Mouse (Mus musculus) forebrain, embryonic 16.5 days (tissue): ENCODE measurements around the gene Man1c1. TPM values are rescaled to one million over a fixed set of nuclear protein-coding genes. Genes with fewer than 3 reads are reported as not detected.

Experiments
- ATAC-seq: fragments of 200-750 bp; cut with Nextera tagmentation; 2 replicates; pipeline ENCODE4 v1.8.0; 2017; ENCODE audit warnings: mild to moderate bottlenecking, moderate library complexity
- H3K27ac ChIP-seq: fragments of 300-500 bp; sonication (generic); 2 replicates; pipeline ENCODE4 v1.5.1; 2014; ENCODE audit warnings: low read length, control low read depth
- H3K27me3 ChIP-seq: fragments of 300-500 bp; sonication (generic); replicated peaks from 2 replicates; pipeline ENCODE4 v1.6.1; 2014; ENCODE audit warnings: low read length; ENCODE audit not compliant: control insufficient read depth, insufficient read depth
- H3K36me3 ChIP-seq: fragments of 300-500 bp; sonication (generic); 2 replicates; pipeline ENCODE4 v1.6.1; 2014; ENCODE audit not compliant: control insufficient read depth, insufficient read depth
- H3K4me1 ChIP-seq: fragments of 300-500 bp; sonication (generic); replicated peaks from 2 replicates; pipeline ENCODE4 v1.6.1; 2014; ENCODE audit warnings: low read length; ENCODE audit not compliant: control insufficient read depth, insufficient read depth
- H3K4me2 ChIP-seq: fragments of 300-500 bp; sonication (generic); 2 replicates; pipeline ENCODE4 v1.6.1; 2014; ENCODE audit warnings: mild to moderate bottlenecking, low read length, control low read depth
- H3K4me3 ChIP-seq: fragments of 300-500 bp; sonication (generic); replicated peaks from 2 replicates; pipeline ENCODE4 v1.5.1; 2014; ENCODE audit warnings: mild to moderate bottlenecking, low read length, control low read depth
- H3K9ac ChIP-seq: fragments of 300-500 bp; sonication (generic); replicated peaks from 2 replicates; pipeline ENCODE4 v1.6.1; 2014; ENCODE audit warnings: low read depth, low read length, control low read depth
- H3K9me3 ChIP-seq: fragments of 300-500 bp; sonication (generic); 2 replicates; pipeline ENCODE4 v1.6.1; 2016; ENCODE audit warnings: low read length; ENCODE audit not compliant: control insufficient read depth
- WGBS: fragments of 180-500 bp; shearing (Covaris S2); extraction: QIAGEN DNeasy Blood & Tissue Kit; methylation state at CpG from one replicate; pipeline ENCODE4 v1.1.7; 2014; 5-methylcytosine and 5-hydroxymethylcytosine counted together
- polyA plus RNA-seq: library from polyadenylated mRNA; unstranded; fragments of >200 nt; fragmentation: Nextera tagmentation; extraction: Ambion mirVana; gene quantifications from 2 replicates; pipeline ENCODE4 v1.2.1, GENCODE M21; 2015

Gene Man1c1
- polyA plus RNA-seq, 1 experiment from 2014 or later = 2.3 TPM

DNA sequence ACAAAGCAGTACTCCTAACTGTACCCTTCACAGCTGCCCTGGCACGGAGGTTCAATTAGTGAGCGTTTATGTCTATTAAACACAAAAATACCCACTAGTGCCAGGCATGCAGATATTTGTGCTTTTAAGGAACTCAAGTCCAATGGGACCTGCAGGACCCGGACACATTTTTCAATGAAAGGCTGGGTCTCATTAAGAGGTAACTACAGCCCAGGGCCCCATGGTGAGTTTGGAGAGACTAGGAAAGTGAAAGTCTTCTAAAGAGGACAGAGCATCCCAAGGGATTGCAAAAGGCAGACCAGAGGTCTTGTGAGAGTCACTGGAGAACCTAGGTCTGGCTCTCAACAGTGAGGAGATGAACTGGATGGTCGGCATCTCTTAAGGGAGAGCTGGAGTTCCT is 170.7 kb downstream of the Man1c1 start:
- Histone ChIP-seq H3K4me2 (no peak overlapping the region), H3K27ac (no peak overlapping the region), H3K9ac (no peak overlapping the region), H3K9me3 (no peaks in the 10 kb centered on the region), H3K36me3 (peaks cover 19% of the 10 kb centered on the region), H3K4me1 (peaks cover 17% of the 10 kb centered on the region), H3K4me3 (no peak overlapping the region), H3K27me3 (no peaks in the 10 kb centered on the region)
- ATAC-seq = no peak
- 75% methylated on average over 4 of the region's 4 CpGs for WGBS

DNA sequence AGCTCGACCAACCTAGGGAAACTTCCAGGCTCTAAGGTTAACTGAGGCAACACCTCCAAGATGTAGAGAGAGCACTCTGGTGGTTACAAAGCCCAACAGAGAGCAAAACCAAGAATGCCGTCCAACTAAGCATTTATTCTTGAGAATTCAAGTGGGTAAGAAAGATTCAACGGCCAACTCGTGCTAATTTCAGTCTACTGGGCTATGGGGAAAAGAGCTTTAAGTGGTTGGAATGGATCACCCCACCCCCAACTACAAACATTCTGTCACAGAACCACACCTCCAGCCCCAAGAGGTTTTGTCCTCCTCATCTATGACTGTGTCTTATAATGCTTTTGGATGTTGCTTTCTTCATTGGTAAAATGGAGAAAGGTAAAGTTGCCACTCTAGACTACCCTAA is 171.2 kb downstream of the Man1c1 start:
- Histone ChIP-seq H3K27ac (no peak overlapping the region), H3K4me2 (no peak overlapping the region), H3K4me1 (peaks cover 17% of the 10 kb centered on the region), H3K4me3 (no peak overlapping the region), H3K36me3 (peaks cover 22% of the 10 kb centered on the region), H3K9ac (no peak overlapping the region), H3K9me3 (no peaks in the 10 kb centered on the region), H3K27me3 (no peaks in the 10 kb centered on the region)
- 86% methylated on average over 4 of the region's 4 CpGs for WGBS
- no peak for ATAC-seq

DNA sequence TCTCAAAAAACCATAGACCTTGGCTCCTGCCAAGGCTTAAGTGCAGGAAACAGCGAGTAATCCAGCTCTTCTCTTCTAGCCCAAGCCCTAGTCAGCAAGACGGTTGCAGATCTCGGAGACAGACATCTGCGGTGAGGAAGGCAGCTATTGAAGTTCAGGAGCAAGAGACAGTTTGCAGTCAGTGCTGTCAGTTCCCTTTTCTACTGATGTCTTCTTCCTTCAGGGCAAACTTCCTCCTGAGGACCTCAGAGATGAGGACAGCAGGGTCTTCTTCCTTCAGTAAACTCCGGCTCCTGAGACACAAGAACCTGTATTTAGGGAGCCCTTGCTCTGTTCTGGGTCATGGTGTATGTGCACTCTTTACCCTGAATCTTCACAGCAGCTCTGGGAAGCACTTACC is 177.9 kb downstream of the Man1c1 start:
- Histone ChIP-seq H3K36me3 (peaks cover 30% of the 10 kb centered on the region), H3K27ac (no peak overlapping the region), H3K27me3 (no peaks in the 10 kb centered on the region), H3K9me3 (no peaks in the 10 kb centered on the region), H3K4me1 (no peaks in the 10 kb centered on the region), H3K4me3 (no peak overlapping the region), H3K4me2 (no peak overlapping the region), H3K9ac (no peak overlapping the region)
- ATAC-seq = no peak
- 54% methylated on average over 5 of the region's 5 CpGs for WGBS

DNA sequence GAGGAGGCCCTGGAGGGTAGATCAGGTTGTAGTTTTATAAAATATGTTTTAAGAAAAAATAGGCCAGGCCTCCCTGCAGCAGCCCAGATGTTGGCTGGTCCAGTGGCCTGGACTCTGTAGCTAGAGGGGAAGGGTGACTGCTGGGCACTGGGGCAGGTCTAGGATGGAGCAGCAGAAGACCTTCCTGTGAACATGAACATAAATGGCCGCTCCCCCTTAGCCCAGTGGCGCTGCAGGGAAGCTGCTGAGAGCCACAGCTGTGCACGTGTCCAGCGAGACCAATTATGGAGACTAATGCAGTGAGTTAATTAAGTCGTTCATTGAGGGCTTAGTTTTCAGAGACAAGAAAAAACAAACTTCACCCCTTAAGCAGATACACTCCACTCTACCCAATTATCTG is 178.3 kb downstream of the Man1c1 start:
- WGBS = 24% methylated on average over 5 of the region's 5 CpGs
- no peak overlapping the region for H3K9ac ChIP-seq
- H3K4me2 ChIP-seq = no peak overlapping the region
- no peaks in the 10 kb centered on the region for H3K4me1 ChIP-seq
- H3K9me3 ChIP-seq = no peaks in the 10 kb centered on the region
- H3K27me3 ChIP-seq = no peaks in the 10 kb centered on the region
- H3K36me3 ChIP-seq = peaks cover 30% of the 10 kb centered on the region
- H3K27ac ChIP-seq = no peak overlapping the region
- ATAC-seq = no peak
- H3K4me3 ChIP-seq = no peak overlapping the region

DNA sequence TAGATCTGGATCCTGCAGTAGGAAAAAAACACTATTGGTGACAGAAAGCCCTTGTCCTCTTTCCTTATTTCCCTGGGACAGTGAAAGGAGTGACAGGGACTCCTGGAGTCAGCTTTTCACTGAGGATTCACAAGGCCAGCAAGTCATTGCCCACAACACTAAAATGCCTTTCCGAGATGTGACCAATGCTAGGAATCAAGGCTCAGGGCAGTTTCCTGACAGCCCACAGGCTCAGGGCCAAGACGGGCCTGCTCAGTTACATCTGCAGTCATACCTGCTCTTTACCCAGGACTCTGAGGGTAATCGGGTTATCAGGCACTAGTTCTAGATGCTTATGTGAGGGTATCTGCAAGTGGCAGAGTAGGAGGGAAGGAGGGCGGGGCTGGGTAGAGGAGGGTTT is 180.6 kb downstream of the Man1c1 start:
- Histone ChIP-seq H3K9me3 (no peaks in the 10 kb centered on the region), H3K27me3 (no peaks in the 10 kb centered on the region), H3K27ac (no peak overlapping the region), H3K4me1 (no peaks in the 10 kb centered on the region; the same call in 1 of the 2 replicates), H3K4me3 (no peak overlapping the region), H3K9ac (no peak overlapping the region), H3K36me3 (peaks cover 12% of the 10 kb centered on the region), H3K4me2 (no peak overlapping the region)
- ATAC-seq = no peak
- 90% methylated on average over 4 of the region's 4 CpGs for WGBS

DNA sequence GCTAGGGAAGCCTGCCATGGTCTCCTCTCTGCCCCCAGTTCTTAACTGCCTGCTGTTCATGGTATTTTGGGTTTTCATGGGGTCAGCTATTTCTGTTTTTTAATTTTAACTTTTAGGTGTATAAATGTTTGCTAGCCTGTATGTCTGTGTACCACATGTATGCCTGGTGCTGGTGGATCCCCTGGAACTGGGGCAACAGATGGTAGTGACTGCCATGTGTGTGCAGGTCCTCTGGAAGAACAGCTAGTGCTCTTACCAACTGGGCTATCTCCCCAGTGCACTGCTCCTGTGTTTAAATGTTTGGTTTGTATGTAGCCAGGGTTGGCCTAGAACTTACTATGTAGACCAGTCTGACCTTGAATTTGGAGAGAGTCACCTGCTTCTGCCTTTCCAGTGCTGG is 184.8 kb downstream of the Man1c1 start:
- ATAC-seq = no peak
- no peaks in the 10 kb centered on the region for H3K27me3 ChIP-seq
- H3K4me1 ChIP-seq = no peaks in the 10 kb centered on the region; the same call in 1 of the 2 replicates
- no peak overlapping the region for H3K4me3 ChIP-seq
- no peak overlapping the region for H3K9ac ChIP-seq
- H3K36me3 ChIP-seq = no peaks in the 10 kb centered on the region
- H3K4me2 ChIP-seq = no peak overlapping the region
- no peak overlapping the region for H3K27ac ChIP-seq
- H3K9me3 ChIP-seq = no peaks in the 10 kb centered on the region

DNA sequence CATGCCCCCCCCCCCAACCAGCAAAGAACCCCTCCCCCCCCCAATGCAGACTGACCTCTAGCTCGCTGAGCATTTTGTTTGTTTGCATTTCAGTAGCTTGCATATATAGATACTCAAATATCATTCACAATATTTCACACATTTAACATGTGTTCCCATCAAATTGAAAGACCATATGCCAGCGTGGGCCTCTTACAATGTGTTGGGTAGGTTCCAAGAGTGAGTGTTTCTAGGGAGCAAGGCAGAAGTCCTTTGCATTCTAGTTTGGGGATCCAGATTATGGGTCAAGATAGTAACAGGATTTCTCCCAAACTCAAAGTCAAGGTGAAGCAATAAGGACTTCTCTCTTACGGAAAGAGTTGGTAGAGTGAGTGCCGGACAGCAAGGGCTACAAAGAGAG is 185.5 kb downstream of the Man1c1 start:
- no peak overlapping the region for H3K9ac ChIP-seq
- no peaks in the 10 kb centered on the region for H3K27me3 ChIP-seq
- 83% methylated on average over 4 of the region's 4 CpGs for WGBS
- H3K4me3 ChIP-seq = no peak overlapping the region
- H3K27ac ChIP-seq = no peak overlapping the region
- ATAC-seq = no peak
- H3K4me1 ChIP-seq = no peaks in the 10 kb centered on the region; the same call in 1 of the 2 replicates
- H3K4me2 ChIP-seq = no peak overlapping the region
- H3K36me3 ChIP-seq = no peaks in the 10 kb centered on the region
- no peaks in the 10 kb centered on the region for H3K9me3 ChIP-seq

DNA sequence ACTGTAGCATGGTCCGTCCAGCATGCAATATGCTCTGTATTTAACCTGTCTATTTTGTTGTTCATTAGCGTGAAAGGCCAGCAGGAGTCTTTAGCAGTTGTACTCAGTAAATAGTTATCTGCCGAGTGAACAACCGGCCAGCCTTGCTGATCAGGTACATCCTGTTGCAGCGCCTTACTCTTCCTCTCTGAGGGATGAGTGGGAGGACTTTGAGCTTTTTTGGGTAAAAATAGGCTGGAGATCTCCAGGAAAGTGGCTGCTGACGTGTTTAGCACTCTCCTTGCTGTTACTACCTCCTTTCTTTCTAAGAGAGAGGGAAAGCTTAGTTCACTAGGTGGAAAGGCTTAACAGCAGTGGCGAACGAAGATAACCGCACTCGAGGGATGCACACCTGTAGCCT is 186.4 kb downstream of the Man1c1 start:
- Histone ChIP-seq H3K4me2 (no peak overlapping the region), H3K9ac (no peak overlapping the region), H3K27ac (no peak overlapping the region), H3K4me3 (no peak overlapping the region), H3K27me3 (no peaks in the 10 kb centered on the region), H3K36me3 (no peaks in the 10 kb centered on the region), H3K4me1 (peaks cover 3% of the 10 kb centered on the region), H3K9me3 (no peaks in the 10 kb centered on the region)
- no peak for ATAC-seq
- WGBS = 88% methylated on average over 10 of the region's 10 CpGs

DNA sequence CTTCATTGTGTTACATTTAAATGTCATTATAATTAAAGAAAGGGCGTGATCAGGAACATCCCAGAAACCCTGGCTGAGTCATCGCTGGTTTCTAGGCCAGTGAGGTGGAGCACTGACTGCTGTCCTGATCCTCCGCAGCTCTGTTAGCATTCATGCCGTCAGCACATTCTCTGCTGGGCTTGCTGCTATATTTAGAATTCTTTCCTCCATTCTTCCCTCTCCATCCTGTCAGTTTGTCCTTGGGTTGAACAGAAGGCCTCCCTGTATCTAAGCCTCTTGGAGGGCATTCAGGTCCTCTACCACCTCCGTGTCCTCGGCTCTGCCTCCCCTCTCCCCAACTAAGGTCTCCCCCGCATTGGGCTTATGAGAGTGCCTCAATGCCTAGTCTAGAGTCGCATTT is 187.1 kb downstream of the Man1c1 start:
- Histone ChIP-seq H3K36me3 (no peaks in the 10 kb centered on the region), H3K9ac (no peak overlapping the region), H3K4me3 (no peak overlapping the region), H3K4me1 (peaks cover 4% of the 10 kb centered on the region), H3K4me2 (no peak overlapping the region), H3K27ac (peak overlapping the region; percentile 37), H3K9me3 (no peaks in the 10 kb centered on the region), H3K27me3 (no peaks in the 10 kb centered on the region)
- 79% methylated on average over 8 of the region's 8 CpGs for WGBS
- ATAC-seq = no peak

DNA sequence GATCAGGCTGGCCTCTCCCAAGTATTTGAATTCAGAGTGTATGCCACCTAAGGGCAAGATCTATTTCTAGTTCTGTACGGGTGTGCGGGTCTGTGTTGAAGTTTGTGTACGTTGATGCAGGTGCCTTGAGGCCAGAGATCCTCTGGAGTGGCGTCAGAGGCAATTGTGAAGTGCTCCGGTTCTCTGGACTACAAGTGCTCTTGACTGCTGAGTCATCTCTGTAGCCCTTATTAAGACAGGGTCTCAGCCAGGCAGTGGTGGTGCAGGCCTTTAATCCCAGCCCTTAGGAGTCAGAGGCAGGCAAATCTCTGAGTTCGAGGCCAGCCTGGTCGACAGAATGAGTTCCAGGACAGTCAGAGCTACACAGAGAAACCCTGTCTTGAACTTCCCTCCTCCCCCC is 188.5 kb downstream of the Man1c1 start:
- no peak for ATAC-seq
- no peak overlapping the region for H3K9ac ChIP-seq
- H3K4me2 ChIP-seq = no peak overlapping the region
- H3K27me3 ChIP-seq = no peaks in the 10 kb centered on the region
- H3K27ac ChIP-seq = no peak overlapping the region
- no peaks in the 10 kb centered on the region for H3K9me3 ChIP-seq
- no peak overlapping the region for H3K4me3 ChIP-seq
- H3K4me1 ChIP-seq = peaks cover 11% of the 10 kb centered on the region
- 75% methylated on average over 7 of the region's 7 CpGs for WGBS
- no peaks in the 10 kb centered on the region for H3K36me3 ChIP-seq
